Mouse (Mus musculus) gastrocnemius, adult 18-20 months (tissue): ENCODE measurements around the gene Tmem184a. TPM values are rescaled to one million over a fixed set of nuclear protein-coding genes. Genes with fewer than 3 reads are reported as not detected.
A peak's percentile ranks its signal among the peaks of the same experiment; 100 is the strongest.

Experiments used
- DNase-seq: peaks from one replicate; pipeline ENCODE4 v3.0.0; 2021; ENCODE audit warnings: low spot score
- microRNA-seq: library from miRNA; unstranded; fragments of <30 nt; microRNA quantifications from one replicate; pipeline ENCODE4 v1.2.0, GENCODE M21; 2021
- total RNA-seq, 2 experiments: library from RNA; stranded (reverse); gene quantifications; 2 replicates each; pipeline ENCODE4 v1.2.3; 2021

The Tmem184a gene
- total RNA-seq, 2 experiments from 2014 or later = 0.78 to 0.84 TPM

GRCm38 (mm10) chr5:139793338-139794089 is 26.2 kb downstream of the Tmem184a start:
- peak; percentile 69 for DNase-seq

DNA sequence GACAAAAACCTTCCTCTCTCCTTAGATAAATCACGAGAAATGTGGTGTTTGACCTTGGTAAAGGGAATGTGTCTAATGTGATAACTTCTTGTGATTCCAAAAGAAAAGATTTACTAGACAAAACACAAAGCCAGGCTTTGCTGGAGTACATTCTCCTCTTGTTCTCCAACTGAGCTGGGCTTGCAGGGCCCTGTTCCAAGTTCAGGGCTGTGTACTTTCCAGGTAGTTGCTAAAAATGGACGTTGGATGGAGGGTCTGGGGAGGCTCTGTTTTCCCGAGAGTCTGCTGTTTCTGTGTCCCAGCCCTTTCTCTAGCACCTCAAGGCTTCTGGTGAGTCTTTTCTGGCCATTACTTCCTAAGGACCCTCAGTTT is 26.8 kb downstream of the Tmem184a start:
- peak; percentile 24 for DNase-seq

- peak; percentile 14 for DNase-seq
These were observed 27.4 kb downstream of the Tmem184a start for GRCm38 (mm10) chr5:139792159-139792775.

DNA sequence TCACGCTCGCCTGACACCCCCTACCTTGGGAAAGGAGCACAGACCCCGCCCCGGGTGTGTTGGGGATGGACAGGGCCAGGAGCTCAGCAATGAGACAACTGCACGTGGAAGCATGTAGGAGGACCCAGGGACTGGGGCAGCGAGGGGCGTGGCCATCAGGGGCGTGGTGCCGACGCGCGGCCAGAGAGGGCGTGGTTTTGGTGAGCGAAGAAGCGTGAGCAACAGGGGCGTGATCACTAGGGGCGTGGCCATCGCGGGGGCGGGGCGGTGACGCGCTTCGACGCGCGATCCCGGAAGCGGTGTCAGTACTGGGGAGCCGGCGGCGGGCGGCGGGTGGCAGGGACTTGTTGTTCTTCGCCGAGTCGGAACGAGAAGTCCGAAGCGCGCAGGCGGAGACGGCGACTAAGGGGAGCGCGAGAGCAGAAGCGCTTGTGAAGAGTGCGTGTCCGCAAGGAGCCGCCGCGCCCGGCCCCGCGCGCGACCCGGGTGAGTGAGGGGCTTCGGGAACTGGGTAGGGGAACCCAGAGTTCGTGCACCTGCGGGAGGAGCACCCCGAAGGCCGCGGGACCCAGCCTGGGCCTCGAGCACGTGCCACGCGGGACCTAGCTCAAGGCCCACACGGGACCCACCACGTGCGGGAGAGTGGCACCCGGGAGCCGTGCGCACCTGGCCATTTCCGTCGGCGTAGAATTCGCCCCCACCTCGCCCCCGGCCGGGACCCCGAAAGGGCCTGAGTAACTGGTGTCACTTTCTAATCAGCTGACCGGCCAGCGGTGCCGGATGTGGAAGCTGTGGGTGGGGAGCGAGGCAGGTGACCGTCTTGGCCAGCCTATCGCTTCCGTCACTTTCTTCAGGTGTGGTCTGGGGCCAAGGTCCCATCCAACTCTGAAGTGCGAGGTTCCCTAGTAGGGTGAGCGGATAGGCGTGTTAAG is 28.2 kb downstream of the Tmem184a start, which contains the start of gene Mafk:
Gene Mafk (plus strand): TSS at position 287 of the 932 bp plus-strand sequence.
- DNase-seq = peak; percentile 99

GRCm38 (mm10) chr5:139789466-139789865 is 30.3 kb downstream of the Tmem184a start:
- no peak for DNase-seq

GRCm38 (mm10) chr5:139781406-139781805 is 38.3 kb downstream of the Tmem184a start:
- peak; percentile 59 for DNase-seq

DNA sequence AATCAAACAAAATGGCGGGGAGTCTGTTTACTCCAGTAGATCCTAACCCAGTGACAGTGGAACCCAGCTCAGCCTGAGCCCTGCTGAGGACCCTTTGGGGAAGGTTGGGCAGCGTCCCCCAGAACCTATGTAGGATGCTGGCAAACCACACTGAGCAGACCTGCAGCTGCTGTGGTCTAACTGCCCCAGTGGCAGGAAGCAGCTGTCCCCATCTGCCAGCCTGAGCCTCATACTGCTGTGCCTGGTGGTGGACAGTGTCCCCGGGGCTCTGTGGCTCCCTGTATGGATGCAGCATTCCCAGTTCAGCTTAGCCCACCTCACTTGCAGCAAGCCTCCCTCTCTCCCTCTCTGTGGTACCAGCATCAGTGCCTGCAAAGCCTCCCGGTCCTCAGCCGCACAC is 42.8 kb downstream of the Tmem184a start:
- DNase-seq = no peak

DNA sequence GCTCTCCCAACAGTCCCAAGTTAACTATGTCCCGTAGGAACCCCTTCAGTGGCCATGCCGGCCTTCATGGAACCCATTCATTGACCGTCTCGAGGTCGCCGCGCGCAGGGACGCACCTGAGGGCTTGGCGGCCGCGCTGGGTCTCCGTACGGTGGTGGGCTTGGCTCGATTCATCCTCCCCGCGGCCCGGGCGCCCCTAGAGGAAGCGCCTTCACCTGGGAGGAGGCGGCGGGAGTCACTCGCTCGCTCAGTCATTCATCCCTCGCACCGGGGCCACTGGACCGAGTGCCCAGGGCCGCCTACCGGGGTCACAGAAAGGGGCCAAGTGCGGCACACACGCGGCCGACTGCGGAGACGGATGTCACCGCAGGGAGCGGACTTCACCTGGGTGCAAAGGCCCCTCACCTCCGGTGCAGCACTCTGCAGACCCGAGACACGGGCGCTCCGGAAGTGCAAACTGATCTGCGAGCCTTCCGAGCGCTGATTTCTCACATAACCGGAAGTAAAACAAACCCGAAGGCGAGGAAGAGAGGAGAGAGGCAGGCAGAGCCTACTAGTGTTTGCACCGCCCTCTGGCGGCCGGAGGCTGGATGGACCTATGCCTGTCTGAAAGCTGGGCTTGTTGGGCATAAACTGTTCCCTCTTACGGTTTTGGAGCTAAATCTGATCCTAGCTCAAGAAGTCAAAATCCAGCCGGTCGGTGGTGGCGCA is 44.3 kb downstream of the Tmem184a start, which contains the start of gene Ints1:
Gene Ints1 (minus strand): TSS at position 459 of the 711 bp plus-strand sequence.
- DNase-seq = peak; percentile 95

DNA sequence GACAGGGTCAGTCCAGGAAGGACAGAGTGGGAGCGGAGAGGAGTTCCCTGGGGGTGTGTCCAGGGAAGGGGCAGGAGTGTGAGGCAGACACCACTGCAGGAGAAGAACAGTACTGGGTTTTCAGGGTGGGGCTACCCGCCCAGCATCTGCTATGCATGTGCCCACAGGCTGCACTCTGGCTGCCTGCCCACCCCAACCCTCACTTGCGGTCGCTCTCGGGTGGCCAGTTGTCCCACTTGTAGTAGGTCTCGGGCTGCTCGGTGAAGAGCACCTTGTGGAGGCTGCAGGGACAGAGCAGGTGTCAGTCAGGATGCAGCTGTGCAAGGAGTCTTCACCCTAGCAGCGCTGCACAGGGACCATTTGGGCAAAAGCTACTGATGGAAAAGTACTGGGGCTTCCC is 51.5 kb downstream of the Tmem184a start:
- DNase-seq = no peak

GRCm38 (mm10) chr5:139764296-139764695 is 55.4 kb downstream of the Tmem184a start:
- no peak for DNase-seq

- no peak for DNase-seq
These were observed 61.6 kb downstream of the Tmem184a start for GRCm38 (mm10) chr5:139758096-139758495.

GRCm38 (mm10) chr5:139756586-139756985 is 63.1 kb downstream of the Tmem184a start:
- no peak for DNase-seq

DNA sequence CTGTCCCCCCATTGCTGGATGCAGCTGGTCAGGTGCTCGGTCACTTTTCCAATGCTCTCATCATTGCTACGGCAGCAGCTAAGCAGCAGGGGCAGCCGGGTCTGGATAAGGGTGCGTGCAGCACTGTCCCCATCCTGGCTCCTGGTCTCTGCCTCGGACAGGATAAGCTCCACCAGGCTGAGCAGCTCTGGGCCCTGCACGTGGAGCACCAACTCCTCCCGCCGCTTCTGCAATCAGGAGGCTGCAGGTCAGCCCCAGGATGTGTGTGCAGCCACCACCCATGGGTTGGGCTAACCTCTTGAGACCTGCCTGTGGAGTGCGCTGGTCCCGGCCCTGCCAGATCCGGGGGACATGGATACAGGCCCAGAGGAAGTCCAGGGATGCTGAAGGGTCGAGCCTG is 63.6 kb downstream of the Tmem184a start:
- DNase-seq = no peak

- peak; percentile 41 for DNase-seq
These were observed 65.0 kb downstream of the Tmem184a start for GRCm38 (mm10) chr5:139754753-139755152.

Small RNAs within 50 kb of the gene (microRNA-seq; reads per million reads assigned to microRNA genes)
- gene Mir7037 = not detected

Other genes starting within 250 kb of the Tmem184a start
- under 1 TPM; 0.30 to 0.57 TPM for gene Micall2, start 83.6 kb downstream of the Tmem184a start, total RNA-seq
- gene Ints1, start 44.2 kb downstream of the Tmem184a start, total RNA-seq = 10 to 100 TPM; 31.5 to 37.6 TPM
- gene Mafk, start 28.4 kb downstream of the Tmem184a start, total RNA-seq = 10 to 100 TPM; 19.5 to 33.9 TPM
- not detected for gene Gm26938, start 6.5 kb upstream of the Tmem184a start, total RNA-seq
- 10 to 100 TPM in 1 of 2 experiments, 1 to 10 TPM in 1; 7.8 to 10.6 TPM for gene Psmg3, start 7.0 kb upstream of the Tmem184a start, total RNA-seq
- not detected for gene Elfn1, start 88.0 kb upstream of the Tmem184a start, total RNA-seq